Mouse (Mus musculus) erythroblast, embryonic 14.5 days (primary cell): ENCODE results near the gene D11Wsu47e.

ENCODE experiments used
- GATA1 ChIP-seq: IDR thresholded peaks from 2 replicates; pipeline ENCODE4 v1.6.1; 2012; ENCODE audit warnings: low read length, inconsistent platforms, mixed read lengths
- TAL1 ChIP-seq: IDR thresholded peaks from 3 replicates; pipeline ENCODE4 v1.6.1; 2012; ENCODE audit warnings: low read length, inconsistent platforms, mixed read lengths

DNA sequence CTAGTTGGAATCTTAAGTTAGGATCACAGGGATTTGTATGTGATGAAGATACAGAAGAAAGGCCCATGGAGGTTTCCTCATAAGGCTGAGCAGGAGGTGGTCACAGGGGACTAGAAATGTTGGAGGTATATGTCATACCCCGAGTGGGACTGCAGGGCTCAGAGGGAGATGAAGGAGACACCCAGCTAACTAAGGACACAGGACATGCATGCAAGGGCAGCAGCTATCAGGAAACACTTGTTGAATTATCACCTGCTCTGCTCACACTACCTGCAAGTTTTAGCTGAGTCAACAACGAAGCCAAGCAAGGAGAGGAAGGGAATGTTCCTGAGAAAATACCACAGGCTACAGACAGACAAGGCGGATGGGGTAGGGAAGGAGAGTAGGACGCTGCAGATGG is 16.5 kb upstream of the D11Wsu47e start:
- TF ChIP-seq GATA1 (no peak), TAL1 (no peak)
